Mouse (Mus musculus) megakaryocyte, embryonic 14.5 days (primary cell): ENCODE data around the gene Bfar.

ENCODE experiments used
- FLI1 ChIP-seq: IDR thresholded peaks from 2 replicates; pipeline ENCODE4 v1.6.1; 2012; ENCODE audit warnings: low read length, inconsistent platforms, mixed read lengths
- GATA1 ChIP-seq: IDR thresholded peaks from 3 replicates; pipeline ENCODE4 v1.6.1; 2012; ENCODE audit warnings: mixed read lengths, low read length, inconsistent platforms, borderline replicate concordance

GRCm38 (mm10) chr16:13668402-13669108, 3.1 kb upstream of the Bfar start:
- TF ChIP-seq FLI1, result no peak
- no peak for TF ChIP-seq GATA1
